Mouse (Mus musculus) lung, postnatal 0 days (tissue): ENCODE results near the gene A130010J15Rik.

Experiments used
- CTCF ChIP-seq: IDR thresholded peaks from 2 replicates; pipeline ENCODE4 v1.5.1; 2016; ENCODE audit warnings: antibody characterized with exemption, mild to moderate bottlenecking
- EP300 ChIP-seq: IDR thresholded peaks from 2 replicates; pipeline ENCODE4 v1.6.1; 2016; ENCODE audit warnings: antibody characterized with exemption, mild to moderate bottlenecking, control low read depth

DNA sequence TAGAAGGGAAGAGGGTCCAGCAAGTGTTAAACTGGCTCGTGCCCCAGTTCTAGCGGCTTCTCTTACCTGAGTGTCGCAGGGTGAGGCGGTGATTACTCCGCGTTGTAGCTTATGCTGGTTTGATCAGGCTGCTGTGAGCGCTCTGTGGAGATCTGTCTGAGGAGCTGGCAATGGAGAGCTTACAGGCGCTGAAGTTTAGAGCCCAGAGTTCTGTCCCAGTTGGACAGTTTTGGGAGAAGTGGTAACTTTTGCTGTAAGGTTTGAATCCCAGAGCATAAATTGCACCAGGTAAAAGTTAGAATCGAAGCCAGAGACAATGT is 5.9 kb downstream of the A130010J15Rik start:
- no peak for TF ChIP-seq EP300
- no peak for TF ChIP-seq CTCF
